Mouse (Mus musculus) embryo, embryonic 11.5 days (tissue): ENCODE measurements around the gene E2f4.
A peak's percentile ranks its signal among the peaks of the same experiment; 100 is the strongest.
"Not testable (repeated sequence)": the region's sequence is repeated elsewhere in the genome, so short reads cannot be mapped to it uniquely, and the experiment has no call there.

ENCODE experiments used
- DNase-seq: peaks from one replicate; pipeline ENCODE4 v3.0.0-alpha.2; 2012; ENCODE audit warnings: low read depth, low spot score

The E2f4 gene

DNA sequence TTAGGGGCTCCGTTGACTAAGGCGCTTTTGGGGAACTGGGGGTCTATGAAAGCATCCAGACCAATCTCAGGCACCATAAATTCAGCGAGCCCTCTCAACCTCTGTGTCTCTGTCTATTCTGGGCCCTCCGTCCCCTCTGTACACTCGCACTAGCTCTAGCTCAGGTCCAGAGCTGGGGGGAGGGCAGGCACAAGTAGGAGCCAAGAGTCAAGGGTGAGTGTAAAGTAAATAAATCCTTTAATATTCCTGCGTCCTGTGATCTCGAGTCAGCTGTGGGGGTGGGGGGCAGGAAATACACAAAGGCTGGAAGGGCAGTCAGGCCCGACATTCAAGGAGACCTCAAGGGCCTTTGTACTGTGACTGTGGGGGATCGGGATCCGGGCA lies 28.4 kb upstream of the E2f4 start:
- DNase-seq, result no peak

DNA sequence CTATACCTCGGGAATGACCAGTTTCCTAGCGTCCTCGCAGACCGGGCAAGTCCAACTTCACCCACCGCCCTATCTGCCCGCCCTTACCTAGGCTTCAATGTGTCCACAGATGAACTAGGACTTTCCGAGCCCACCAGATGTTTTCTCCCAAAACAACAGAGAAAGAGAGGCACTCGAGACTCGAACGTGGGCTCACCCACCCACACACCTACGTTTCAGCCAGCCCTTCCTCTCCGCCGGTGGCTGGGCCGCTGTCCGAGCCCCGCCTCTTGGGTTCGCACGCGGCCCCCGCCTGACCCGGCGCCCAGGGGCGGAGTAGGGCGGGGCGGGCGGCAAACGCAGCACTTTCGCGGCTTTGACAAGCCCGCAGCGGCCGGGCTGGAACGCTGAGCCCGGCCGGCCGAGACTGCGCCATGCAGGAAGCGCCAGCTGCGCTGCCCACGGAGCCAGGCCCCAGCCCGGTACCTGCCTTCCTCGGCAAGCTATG lies 28.0 kb upstream of the E2f4 start, which contains the start of gene Hsf4:
Gene Hsf4 (plus strand): TSS at position 341 of the 487 bp plus-strand sequence.
- no peak for DNase-seq

DNA sequence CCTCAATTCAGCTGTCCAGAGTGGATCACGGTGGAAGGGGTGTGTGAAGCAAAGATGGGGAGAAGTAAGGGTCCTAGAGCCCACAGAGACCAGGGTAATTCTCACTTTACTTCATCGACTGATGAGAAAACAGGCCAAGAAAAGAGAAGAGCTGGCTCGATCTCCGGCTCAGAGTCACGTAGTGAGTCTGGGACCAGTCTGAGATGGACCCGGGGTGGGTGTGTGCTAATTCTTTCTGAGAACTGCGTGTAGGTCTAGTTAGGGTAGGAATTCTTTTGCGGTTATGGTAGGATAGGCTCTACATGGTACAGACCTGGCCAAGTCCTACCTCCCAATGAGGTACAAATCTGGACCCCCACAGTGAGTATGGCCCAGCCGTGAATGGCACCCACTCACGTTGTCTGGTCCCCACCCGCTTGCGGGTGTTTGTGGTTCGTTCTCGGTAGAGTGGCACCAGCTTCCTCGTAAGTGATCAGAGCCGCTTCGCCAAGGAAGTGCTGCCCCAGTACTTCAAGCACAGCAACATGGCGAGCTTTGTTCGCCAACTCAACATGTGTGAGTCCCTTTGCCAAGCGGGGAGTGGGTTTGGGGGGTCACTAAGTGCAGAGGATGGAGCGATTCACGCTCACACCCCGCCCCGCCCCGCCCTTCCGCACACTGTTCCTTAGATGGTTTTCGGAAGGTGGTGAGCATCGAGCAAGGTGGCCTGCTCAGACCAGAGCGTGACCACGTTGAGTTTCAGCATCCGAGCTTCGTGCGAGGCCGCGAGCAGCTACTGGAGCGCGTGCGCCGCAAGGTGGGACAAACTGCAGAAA lies 27.2 kb upstream of the E2f4 start:
- no peak for DNase-seq

DNA sequence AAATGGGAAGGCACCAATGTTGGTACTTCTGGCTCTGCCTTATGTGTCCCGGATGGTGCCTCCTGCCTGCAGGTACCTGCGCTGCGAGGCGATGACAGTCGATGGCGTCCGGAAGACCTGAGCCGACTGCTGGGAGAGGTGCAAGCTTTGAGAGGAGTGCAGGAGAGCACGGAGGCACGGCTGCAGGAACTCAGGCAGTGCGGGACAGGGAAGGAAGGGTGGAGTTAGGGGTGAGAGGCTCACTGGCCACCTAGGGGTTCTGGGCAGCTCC lies 26.6 kb upstream of the E2f4 start:
- no peak for DNase-seq

- DNase-seq, result no peak
These were observed 22.1 kb upstream of the E2f4 start for GRCm38 (mm10) chr8:105275387-105275786.

- no peak for DNase-seq
These were observed 21.6 kb upstream of the E2f4 start, which contains the start of gene Nol3 for GRCm38 (mm10) chr8:105275840-105276239. TSS of gene Nol3 (plus strand) at chr8:105276140.

- no peak for DNase-seq
These were observed 21.0 kb upstream of the E2f4 start for GRCm38 (mm10) chr8:105276292-105277120.

DNA sequence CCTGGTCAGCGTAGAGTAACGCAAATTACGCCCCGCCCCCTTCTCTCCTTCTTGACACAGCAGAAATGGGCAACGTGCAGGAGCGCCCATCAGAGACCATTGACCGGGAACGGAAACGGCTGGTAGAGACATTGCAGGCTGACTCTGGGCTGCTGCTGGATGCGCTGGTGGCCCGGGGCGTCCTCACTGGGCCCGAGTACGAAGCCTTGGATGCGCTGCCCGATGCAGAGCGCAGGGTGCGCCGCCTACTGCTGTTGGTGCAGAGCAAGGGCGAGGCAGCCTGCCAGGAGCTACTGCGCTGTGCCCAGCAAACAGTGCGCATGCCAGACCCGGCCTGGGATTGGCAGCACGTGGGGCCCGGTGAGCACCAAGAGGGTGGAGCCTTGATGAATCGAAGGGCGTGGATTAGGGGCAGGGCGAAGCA lies 18.5 kb upstream of the E2f4 start:
- no peak for DNase-seq

GRCm38 (mm10) chr8:105280567-105280966 lies 16.9 kb upstream of the E2f4 start:
- no peak for DNase-seq

DNA sequence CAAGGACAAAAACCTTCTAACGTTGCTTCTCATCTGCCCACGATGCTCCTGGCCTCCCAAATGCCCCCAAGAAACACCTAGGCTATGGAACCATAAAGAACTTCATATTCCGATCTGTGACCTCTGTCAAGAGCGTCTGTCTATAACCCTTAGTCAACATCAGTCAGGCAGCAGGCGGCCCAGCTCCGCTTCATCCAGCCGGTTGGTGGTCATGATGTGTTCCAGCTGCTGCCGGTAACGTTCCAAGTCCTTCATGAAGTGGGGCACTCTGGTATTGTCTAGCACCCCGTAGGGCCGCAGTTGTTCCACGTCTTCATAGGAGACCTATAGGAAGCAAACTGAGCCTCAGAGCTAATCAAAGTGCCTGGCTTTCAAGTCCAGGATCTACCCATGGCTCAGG lies 15.6 kb upstream of the E2f4 start:
- DNase-seq, result no peak

- DNase-seq, result no peak
These were observed 15.2 kb upstream of the E2f4 start for GRCm38 (mm10) chr8:105282239-105282638.

DNA sequence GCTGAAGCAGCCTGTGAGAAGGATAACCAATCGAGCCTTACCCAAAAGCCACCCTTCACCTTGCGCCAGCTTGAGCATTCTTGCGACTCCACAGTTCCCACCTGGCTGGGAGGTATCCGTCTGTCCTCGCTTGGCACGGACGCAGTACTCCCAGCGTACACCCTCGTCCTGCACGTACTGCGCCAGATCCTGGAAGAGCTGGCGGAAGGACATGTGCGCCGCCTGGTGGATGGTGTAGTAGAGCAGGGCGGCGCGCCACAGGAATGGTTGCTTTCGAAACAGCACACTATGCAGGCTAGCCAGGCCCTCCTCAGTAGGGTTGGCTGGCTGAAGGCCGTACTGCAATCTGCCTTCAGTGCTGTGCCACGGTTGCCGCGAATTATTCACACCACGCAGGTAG lies 14.4 kb upstream of the E2f4 start:
- no peak for DNase-seq

GRCm38 (mm10) chr8:105285514-105285913 lies 11.9 kb upstream of the E2f4 start:
- no peak for DNase-seq

DNA sequence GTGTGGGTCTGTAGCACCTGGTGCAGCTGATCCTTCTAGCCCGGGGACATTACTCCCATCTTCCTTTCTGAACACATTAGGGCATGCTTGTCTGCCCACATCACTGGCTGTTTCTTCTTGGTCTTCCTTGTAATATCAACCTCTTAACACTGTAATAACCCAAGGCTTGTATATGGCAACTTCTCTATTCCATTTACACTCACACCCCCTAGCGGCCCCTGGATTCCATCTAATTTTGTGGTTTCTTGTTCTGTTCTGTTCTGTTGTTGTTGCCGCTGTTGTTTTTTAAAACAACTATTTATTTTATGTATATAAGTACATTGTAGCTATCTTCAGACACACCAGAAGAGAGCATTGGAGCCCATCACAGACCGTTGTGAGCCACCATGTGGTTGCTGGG lies 10.6 kb upstream of the E2f4 start:
- no peak for DNase-seq

GRCm38 (mm10) chr8:105288231-105288630 lies 9.2 kb upstream of the E2f4 start:
- DNase-seq, result no peak

DNA sequence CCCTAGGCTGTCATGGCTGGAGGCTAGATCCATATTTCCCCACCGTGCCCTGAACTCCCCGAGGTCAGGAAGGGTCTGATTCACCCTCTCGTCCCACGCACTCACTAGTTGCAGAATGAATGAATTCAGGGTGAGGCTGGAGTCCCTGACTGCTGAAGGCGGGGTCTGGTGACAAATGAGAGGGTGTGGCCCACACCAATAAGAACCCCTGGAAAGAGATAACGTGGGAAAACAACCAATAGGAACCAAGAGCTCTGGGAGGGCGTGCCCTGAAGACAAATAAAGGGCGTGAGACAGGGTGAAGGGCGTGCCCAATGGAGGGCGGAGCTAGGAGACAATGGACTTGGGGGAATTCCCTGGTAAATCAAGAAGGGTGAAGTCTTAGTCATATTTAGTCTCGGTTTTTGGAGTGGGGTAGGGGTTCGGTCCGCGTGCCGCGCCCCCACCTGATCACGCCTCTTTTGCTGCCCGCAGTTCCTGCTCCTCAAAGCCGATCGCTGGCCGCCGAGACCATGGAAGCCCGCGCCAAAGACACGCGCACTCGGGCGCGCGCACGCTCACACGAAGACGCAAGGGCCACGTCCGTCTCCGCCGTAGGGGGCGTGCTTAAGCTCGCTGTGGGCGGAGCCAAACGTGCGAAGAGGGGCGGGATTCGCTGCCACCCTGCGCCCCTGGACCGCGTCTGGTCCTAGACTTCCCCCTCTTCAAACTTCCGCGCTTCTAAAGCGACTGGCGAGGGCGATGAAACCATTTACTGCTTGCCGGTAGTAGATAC lies 8.3 kb upstream of the E2f4 start:
- DNase-seq, result peak; percentile 95

GRCm38 (mm10) chr8:105289805-105290460 lies 7.5 kb upstream of the E2f4 start, which contains the start of gene 4931428F04Rik:
TSS of gene 4931428F04Rik (minus strand) at chr8:105289864.
- no peak for DNase-seq

- DNase-seq, result peak; percentile 87
These were observed 6.7 kb upstream of the E2f4 start for GRCm38 (mm10) chr8:105290554-105291314.

GRCm38 (mm10) chr8:105291364-105291763 lies 6.1 kb upstream of the E2f4 start:
- not testable (repeated sequence) for DNase-seq

DNA sequence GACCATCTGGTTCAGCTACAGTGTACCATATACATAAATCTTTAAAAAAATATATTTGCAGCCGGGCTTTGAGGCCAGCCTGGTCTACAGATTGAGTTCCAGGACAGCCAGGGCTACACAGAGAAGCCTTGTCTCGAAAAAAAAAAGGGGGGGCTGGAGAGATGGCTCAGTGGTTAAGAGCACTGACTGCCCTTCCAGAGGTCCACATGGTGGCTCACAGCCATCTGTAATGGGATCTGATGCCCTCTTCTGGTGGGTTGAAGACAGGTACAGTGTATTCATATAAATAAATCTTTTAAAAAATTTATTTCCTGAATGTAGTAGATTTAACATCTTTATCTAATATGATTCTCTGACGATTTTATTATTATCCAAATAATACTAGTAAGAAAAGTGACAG lies 5.7 kb upstream of the E2f4 start:
- DNase-seq, result not testable (repeated sequence)

- no peak for DNase-seq
These were observed 5.0 kb upstream of the E2f4 start for GRCm38 (mm10) chr8:105292471-105292870.
